In genomic region chr9:104243799-104244466, GRCm38 (mm10) we compare ENCODE assay signal across 18 mouse cellular contexts. TPM values are rescaled to one million over a fixed set of nuclear protein-coding genes. Genes with fewer than 3 reads are reported as not detected.
A peak's percentile ranks its signal among the peaks of the same experiment; 100 is the strongest.
DNase-seq lines count a peak whose midpoint lies in the region; ATAC-seq and TF ChIP-seq lines count a peak whose summit lies in the region.
"Had no signal": no experiment of that assay in that cellular context is flagged by ENCODE, and none has a peak within 500 bp of the region (broad histone marks: within the 10 kb centered on the region; RNA-seq: fewer than 3 reads in every experiment).

No protein-coding gene starts in this region.

- H3K4me1 ChIP-seq in heart, postnatal 0 days (ENCODE audit: control insufficient read depth, insufficient read depth), result no peaks in the 10 kb centered on the region
- no peaks in the 10 kb centered on the region; the same call in 1 of the 2 replicates for H3K4me1 ChIP-seq in heart, adult 2 months (ENCODE audit: control insufficient read depth, insufficient read depth, low read length)
- H3K4me1 ChIP-seq in MEL (ENCODE audit: control insufficient read depth in 1 of 2, insufficient read depth in 2 of 2, low read length in 2 of 2), result no peaks in the 10 kb centered on the region
- H3K4me1 ChIP-seq: embryonic facial prominence, embryonic 15.5 days; midbrain, embryonic 15.5 days had no signal

- TF ChIP-seq RAD21 in MEL (IDR thresholded peaks at IDR 0.05; ENCODE audit: low read depth, low read length), result no peak

- WGBS in heart, postnatal 0 days, result 70% methylated on average over 9 of the region's 9 CpGs
- WGBS in heart, adult 2 months, result 51% methylated on average over 9 of the region's 9 CpGs
- 17% methylated on average over 8 of the region's 9 CpGs for WGBS in macrophage (ENCODE audit: missing documents)

- no peak overlapping the region for H3K4me2 ChIP-seq in heart, postnatal 0 days (ENCODE audit: low read depth, low read length)
- H3K4me2 ChIP-seq: embryonic facial prominence, embryonic 15.5 days; midbrain, embryonic 15.5 days; neural tube, embryonic 13.5 days had no signal

- DNase-seq in heart, postnatal 0 days (ENCODE audit: low spot score), result no peak
- DNase-seq in heart, adult 2 months, result no peak
- DNase-seq in MEL (ENCODE audit: low read depth, low spot score), result no peak
- DNase-seq in thymus, postnatal 10 days (ENCODE audit: low spot score in 2 of 2), result peak; percentile 54 to 61
- no peak for DNase-seq in layer of hippocampus, adult 11-12 months (ENCODE audit: low spot score)
- no peak for DNase-seq in embryo, embryonic 9.5 days (ENCODE audit: extremely low spot score)
- no peak for DNase-seq in left cerebral cortex, adult 9 months (ENCODE audit: low spot score in 2 of 2)
- DNase-seq: cerebellum, postnatal 25 days; gastrocnemius, postnatal 25 days; kidney, postnatal 14 days had no signal

- H3K27me3 ChIP-seq in heart, postnatal 0 days (ENCODE audit: control insufficient read depth, insufficient read depth, low read length), result no peaks in the 10 kb centered on the region
- H3K27me3 ChIP-seq in heart, adult 2 months (ENCODE audit: control insufficient read depth, insufficient read depth, low read length), result no peaks in the 10 kb centered on the region
- H3K27me3 ChIP-seq in MEL (ENCODE audit: control insufficient read depth in 1 of 2, insufficient read depth in 2 of 2, low read length in 2 of 2), result no peaks in the 10 kb centered on the region
- H3K27me3 ChIP-seq: embryonic facial prominence, embryonic 15.5 days; midbrain, embryonic 15.5 days; neural tube, embryonic 13.5 days; Patski had no signal

- peak overlapping the region; percentile 23; the same call in 1 of the 2 replicates for H3K27ac ChIP-seq in heart, postnatal 0 days (ENCODE audit: low read depth)
- H3K27ac ChIP-seq in heart, adult 2 months, result no peak overlapping the region
- H3K27ac ChIP-seq in MEL (ENCODE audit: control insufficient read depth, low read depth, low read length) (no peak overlapping the region), macrophage (peak overlapping the region; percentile 27; the same call in 1 of the 2 replicates)
- H3K27ac ChIP-seq: embryonic facial prominence, embryonic 15.5 days; midbrain, embryonic 15.5 days; neural tube, embryonic 13.5 days had no signal

- TF ChIP-seq POLR2A in heart, adult 2 months (IDR thresholded peaks at IDR 0.05; ENCODE audit: insufficient read depth, low read depth, low read length), result no peak
- TF ChIP-seq POLR2A in MEL (IDR thresholded peaks at IDR 0.05; ENCODE audit: control insufficient read depth in 1 of 2, insufficient read depth in 1 of 2, low read depth in 1 of 2, low read length in 2 of 2, poor library complexity in 1 of 2), result no peak

- no peak for TF ChIP-seq EP300 in heart, postnatal 0 days (IDR thresholded peaks at IDR 0.05; ENCODE audit: low read depth)
- no peak for TF ChIP-seq EP300 in heart, adult 2 months (IDR thresholded peaks at IDR 0.05; ENCODE audit: insufficient read depth, low read depth, low read length)
- no peak for TF ChIP-seq EP300 in MEL (IDR thresholded peaks at IDR 0.05; ENCODE audit: low read depth in 1 of 2, low read length in 2 of 2)

- H3K79me2 ChIP-seq in heart, adult 2 months (replicated peaks; ENCODE audit: control insufficient read depth, insufficient read depth, low read length), result no peaks in the 10 kb centered on the region; the same call in none of the 2 replicates
- 0 out of 2 replicates have a peak, but pooled peaks cover 2% of the 10 kb centered on the region for H3K79me2 ChIP-seq in MEL (ENCODE audit: control insufficient read depth, insufficient read depth, low read length, poor library complexity)
- peaks cover 100% of the 10 kb centered on the region for H3K79me2 ChIP-seq in macrophage (ENCODE audit: inconsistent target)

- no peak overlapping the region for H3K9ac ChIP-seq in heart, postnatal 0 days (replicated peaks; ENCODE audit: low read depth, low read length)
- H3K9ac ChIP-seq in heart, adult 2 months (ENCODE audit: low read depth, low read length), result no peak overlapping the region
- no peak overlapping the region for H3K9ac ChIP-seq in MEL (ENCODE audit: control insufficient read depth, low read depth, low read length, poor library complexity, severe bottlenecking)
- H3K9ac ChIP-seq: embryonic facial prominence, embryonic 15.5 days; midbrain, embryonic 15.5 days; neural tube, embryonic 13.5 days had no signal

- ATAC-seq in heart, postnatal 0 days (ENCODE audit: insufficient read depth, low read depth), result no peak
- ATAC-seq: forebrain, embryonic 14.5 days; inflammation-experienced regulatory T-cells, adult 6 months; lung, postnatal 0 days; midbrain, embryonic 15.5 days; Patski had no signal

- no peaks in the 10 kb centered on the region for H3K9me3 ChIP-seq in heart, postnatal 0 days (replicated peaks; ENCODE audit: control insufficient read depth, low read length)
- H3K9me3 ChIP-seq in MEL (replicated peaks; ENCODE audit: insufficient read depth, low read length), result no peaks in the 10 kb centered on the region
- H3K9me3 ChIP-seq: embryonic facial prominence, embryonic 15.5 days; midbrain, embryonic 15.5 days; neural tube, embryonic 13.5 days had no signal

- no peak overlapping the region for H3K4me3 ChIP-seq in heart, postnatal 0 days (ENCODE audit: low read depth, low read length)
- no peak overlapping the region for H3K4me3 ChIP-seq in heart, adult 2 months
- H3K4me3 ChIP-seq in MEL (ENCODE audit: control insufficient read depth in 1 of 2, insufficient read depth in 1 of 2, low read depth in 2 of 2, low read length in 2 of 2) (no peak overlapping the region), macrophage (ENCODE audit: inconsistent target) (no peak overlapping the region)
- H3K4me3 ChIP-seq: embryonic facial prominence, embryonic 15.5 days; midbrain, embryonic 15.5 days; neural tube, embryonic 13.5 days had no signal

- H3K36me3 ChIP-seq in heart, postnatal 0 days (replicated peaks; ENCODE audit: control insufficient read depth, insufficient read depth, low read length), result peaks cover 11% of the 10 kb centered on the region; the same call in 1 of the 2 replicates
- H3K36me3 ChIP-seq in heart, adult 2 months (ENCODE audit: control insufficient read depth, insufficient read depth, low read length), result peaks cover 2% of the 10 kb centered on the region
- peaks cover 0 to 8% of the 10 kb centered on the region in 2 experiments; a peak in 2 of 4 replicates for H3K36me3 ChIP-seq in MEL (ENCODE audit: control insufficient read depth in 1 of 2, insufficient read depth in 2 of 2, low read length in 2 of 2)
- peaks cover 18% of the 10 kb centered on the region; the same call in 1 of the 2 replicates for H3K36me3 ChIP-seq in macrophage (ENCODE audit: inconsistent target)
- H3K36me3 ChIP-seq: midbrain, embryonic 15.5 days had no signal

- no peak for TF ChIP-seq CTCF in heart, postnatal 0 days (IDR thresholded peaks at IDR 0.05; ENCODE audit: low read depth)
- no peak for TF ChIP-seq CTCF in heart, adult 2 months (IDR thresholded peaks at IDR 0.05)
- TF ChIP-seq CTCF in MEL (IDR thresholded peaks at IDR 0.05 in 2 of 3, conservative IDR thresholded peaks at IDR 0.05 in 1 of 3; ENCODE audit: control insufficient read depth in 1 of 3, insufficient read depth in 1 of 3, low read depth in 2 of 3, low read length in 3 of 3, poor library complexity in 1 of 3, severe bottlenecking in 1 of 3), result no peak

- intact Hi-C loops in heart, adult 2 months (cut with DNase I), result no loop called here

TF ChIP-seq in MEL, 35 proteins besides CTCF, POLR2A, EP300 and RAD21:
- TF ChIP-seq JUND (IDR thresholded peaks at IDR 0.05; ENCODE audit: low read depth, low read length), result no peak
- 0 out of 2 replicates have a peak, but pooled peaks have one; percentile 27 for TF ChIP-seq USF1 (IDR thresholded peaks at IDR 0.05; ENCODE audit: low read depth, low read length)
- TF ChIP-seq NRF1 (IDR thresholded peaks at IDR 0.05; ENCODE audit: insufficient read depth, low read depth, low read length, poor library complexity, severe bottlenecking), result no peak

RNA-seq across cellular contexts. Expression of gene Dnajc13, which starts 18.8 kb away (rescaled TPM):
- 27.3 and 40.2 TPM in 2 replicates for total RNA-seq in heart, postnatal 0 days (2014; rRNA removed; ENCODE audit: low replicate concordance)
- polyA plus RNA-seq in heart, postnatal 0 days (2015; fragmentation: Nextera tagmentation; extraction: Ambion mirVana), result 7.5 and 8.5 TPM in 2 replicates
- 10 to 100 TPM; 29.2 to 31.6 TPM for total RNA-seq in heart, adult 2 months (2021)
- 31.0 and 32.3 TPM in 2 replicates for polyA plus RNA-seq in heart, adult 2 months (2012; rRNA removed)
- total RNA-seq in MEL (2012; rRNA removed), result 24.1 and 26.4 TPM in 2 replicates
- polyA plus RNA-seq in MEL (2012; ENCODE audit: insufficient read depth in 1 of 2, insufficient read length in 2 of 2, low read depth in 1 of 2, low replicate concordance in 2 of 2, missing spikeins in 1 of 2) (10 to 100 TPM; 31.1 to 59.0 TPM), macrophage (2018) (52.3 to 82.4 TPM (median 64.2 TPM) in 3 replicates)
- 100 to 1,000 TPM; 190 to 627 (median 375) TPM for total RNA-seq in macrophage (2018; cell fraction: chromatin; rRNA removed)
- total RNA-seq in macrophage (2018; cell fraction: cytosol; rRNA removed), result 100 to 1,000 TPM in 5 of 26 experiments, 10 to 100 TPM in 21; 53.0 to 119 (median 86.7) TPM
- total RNA-seq in macrophage (2018; cell fraction: nucleus; rRNA removed), result 100 to 1,000 TPM; 141 to 415 (median 213) TPM

Comparison
In these comparisons a context has a peak if more than half of its experiments do, and no peak if none do; other contexts are left out.
1. H3K27ac ChIP-seq: peak in heart, postnatal 0 days (single experiment) and macrophage (single experiment); none in heart, adult 2 months (single experiment) and MEL (single experiment).
2. DNase-seq: peak in thymus, postnatal 10 days (2 of 2); none in heart, postnatal 0 days (single experiment), heart, adult 2 months (0 of 2), MEL (single experiment), layer of hippocampus, adult 11-12 months (single experiment), embryo, embryonic 9.5 days (single experiment) and left cerebral cortex, adult 9 months (0 of 2).